Mouse (Mus musculus) G1E-ER4 (cell line): ENCODE measurements around the gene Ndufs5. TPM values are rescaled to one million over a fixed set of nuclear protein-coding genes. Genes with fewer than 3 reads are reported as not detected.

Experiments
- GATA1 ChIP-seq: IDR thresholded peaks from one replicate; pipeline ENCODE4 v1.8.0; 2012; ENCODE audit warnings: low read length, inconsistent platforms
- polyA plus RNA-seq: library from polyadenylated mRNA; stranded (reverse); fragments of >175 nt; gene quantifications from 2 replicates; pipeline ENCODE4 v1.2.3, GENCODE M21; 2012

The Ndufs5 gene
- polyA plus RNA-seq, 1 experiment, result 129 TPM

- no peak for TF ChIP-seq GATA1
Measured at GRCm38 (mm10) chr4:123667260-123667867, 50.6 kb downstream of the Ndufs5 start.

- TF ChIP-seq GATA1, result no peak
Measured at GRCm38 (mm10) chr4:123666517-123666916, 51.5 kb downstream of the Ndufs5 start.

- TF ChIP-seq GATA1, result no peak
Measured at GRCm38 (mm10) chr4:123665681-123666278, 52.2 kb downstream of the Ndufs5 start.

GRCm38 (mm10) chr4:123664951-123665661, 52.9 kb downstream of the Ndufs5 start:
- no peak for TF ChIP-seq GATA1

GRCm38 (mm10) chr4:123664021-123664950, 53.7 kb downstream of the Ndufs5 start:
- TF ChIP-seq GATA1, result no peak

GRCm38 (mm10) chr4:123663688-123663965, 54.4 kb downstream of the Ndufs5 start:
- TF ChIP-seq GATA1, result no peak

- TF ChIP-seq GATA1, result no peak
Measured at GRCm38 (mm10) chr4:123662914-123663687, 54.9 kb downstream of the Ndufs5 start.

Other genes with a start within 250 kb of the Ndufs5 start
- gene Macf1, start 33.8 kb downstream of the Ndufs5 start, polyA plus RNA-seq, result 55.0 and 55.4 TPM in 2 replicates
- gene Akirin1, start 32.1 kb upstream of the Ndufs5 start, polyA plus RNA-seq, result 201 and 281 TPM in 2 replicates
- not detected in 2 replicates for gene Rhbdl2, start 69.7 kb upstream of the Ndufs5 start, polyA plus RNA-seq
- not detected in 2 replicates for gene 4933427I04Rik, start 141.5 kb upstream of the Ndufs5 start, polyA plus RNA-seq
- 11.5 and 44.4 TPM in 2 replicates for gene Mycbp, start 186.6 kb upstream of the Ndufs5 start, polyA plus RNA-seq
- 25.2 and 31.9 TPM in 2 replicates for gene Rragc, start 199.2 kb upstream of the Ndufs5 start, polyA plus RNA-seq
- 0.32 TPM in 1 of 2 replicates, not detected in the other for gene 4930535I16Rik, start 199.8 kb upstream of the Ndufs5 start, polyA plus RNA-seq